Comparison of ENCODE assay signal across 10 mouse cellular contexts in genomic region chr10:128412558-128412957, GRCm38 (mm10). TPM values are rescaled to one million over a fixed set of nuclear protein-coding genes. Genes with fewer than 3 reads are reported as not detected.
DNase-seq lines count a peak whose midpoint lies in the region; ATAC-seq and TF ChIP-seq lines count a peak whose summit lies in the region.
"Had no signal": no experiment of that assay in that cellular context is flagged by ENCODE, and none has a peak within 500 bp of the region (broad histone marks: within the 10 kb centered on the region; RNA-seq: fewer than 3 reads in every experiment).

No protein-coding gene starts in this region.

- H3K4me2 ChIP-seq in heart, embryonic 13.5 days = peak overlapping the region; percentile 97
- peak overlapping the region; percentile 95 for H3K4me2 ChIP-seq in forebrain, postnatal 0 days (ENCODE audit: low read depth)
- peak overlapping the region; percentile 94 for H3K4me2 ChIP-seq in liver, postnatal 0 days (ENCODE audit: low read depth, low read length)

- peaks cover 52% of the 10 kb centered on the region for H3K36me3 ChIP-seq in heart, embryonic 13.5 days
- H3K36me3 ChIP-seq in E14TG2a.4 (ENCODE audit: insufficient read depth, low read length) = peaks cover 52% of the 10 kb centered on the region
- peaks cover 36% of the 10 kb centered on the region for H3K36me3 ChIP-seq in forebrain, postnatal 0 days (ENCODE audit: insufficient read depth)
- H3K36me3 ChIP-seq in liver, postnatal 0 days (replicated peaks; ENCODE audit: insufficient read depth, low read length) = peaks cover 22% of the 10 kb centered on the region

- H3K27me3 ChIP-seq in heart, embryonic 13.5 days (replicated peaks) = no peaks in the 10 kb centered on the region
- H3K27me3 ChIP-seq in E14TG2a.4 (ENCODE audit: insufficient read depth, low read length) = no peaks in the 10 kb centered on the region
- no peaks in the 10 kb centered on the region for H3K27me3 ChIP-seq in forebrain, postnatal 0 days (ENCODE audit: insufficient read depth, low read length)
- no peaks in the 10 kb centered on the region for H3K27me3 ChIP-seq in liver, postnatal 0 days (ENCODE audit: insufficient read depth, low read length)
- H3K27me3 ChIP-seq: Patski had no signal

- no peak for TF ChIP-seq CTCF in E14TG2a.4 (conservative IDR thresholded peaks at IDR 0.05; ENCODE audit: low read length)
- no peak for TF ChIP-seq CTCF in forebrain, postnatal 0 days (IDR thresholded peaks at IDR 0.05; ENCODE audit: low read depth)
- no peak for TF ChIP-seq CTCF in liver, postnatal 0 days (IDR thresholded peaks at IDR 0.05; ENCODE audit: low read depth)

- H3K9me3 ChIP-seq in heart, embryonic 13.5 days = no peaks in the 10 kb centered on the region
- H3K9me3 ChIP-seq in E14TG2a.4 (ENCODE audit: low read length) = no peaks in the 10 kb centered on the region
- no peaks in the 10 kb centered on the region for H3K9me3 ChIP-seq in forebrain, postnatal 0 days (ENCODE audit: low read length)
- no peaks in the 10 kb centered on the region for H3K9me3 ChIP-seq in liver, postnatal 0 days (ENCODE audit: low read length)

- no peak for ATAC-seq in heart, embryonic 13.5 days (ENCODE audit: extremely low read depth, insufficient number of reproducible peaks, low FRiP score, low TSS enrichment)
- ATAC-seq in forebrain, postnatal 0 days = no peak
- ATAC-seq in liver, postnatal 0 days = no peak

- WGBS in heart, embryonic 13.5 days = 40% methylated on average over 1 of the region's 1 CpGs
- 19% methylated on average over 1 of the region's 1 CpGs for WGBS in forebrain, postnatal 0 days
- WGBS in liver, postnatal 0 days (ENCODE audit: insufficient replicate concordance) = 18% methylated on average over 1 of the region's 1 CpGs

- no peak for TF ChIP-seq EP300 in liver, postnatal 0 days (IDR thresholded peaks at IDR 0.05; ENCODE audit: low read depth)

- peak overlapping the region; percentile 93 for H3K27ac ChIP-seq in heart, embryonic 13.5 days (replicated peaks)
- peak overlapping the region; percentile 97 for H3K27ac ChIP-seq in forebrain, postnatal 0 days (ENCODE audit: low read depth, low read length)
- H3K27ac ChIP-seq in liver, postnatal 0 days (ENCODE audit: low read depth) = peak overlapping the region; percentile 86; the same call in 1 of the 2 replicates

- H3K4me1 ChIP-seq in heart, embryonic 13.5 days = peaks cover 51% of the 10 kb centered on the region
- peaks cover 67% of the 10 kb centered on the region for H3K4me1 ChIP-seq in E14TG2a.4 (replicated peaks; ENCODE audit: low read depth, low read length)
- peaks cover 24% of the 10 kb centered on the region for H3K4me1 ChIP-seq in forebrain, postnatal 0 days (ENCODE audit: insufficient read depth)
- peaks cover 30% of the 10 kb centered on the region for H3K4me1 ChIP-seq in liver, postnatal 0 days (ENCODE audit: insufficient read depth)

- H3K9ac ChIP-seq in heart, embryonic 13.5 days = peak overlapping the region; percentile 96
- peak overlapping the region; percentile 94 for H3K9ac ChIP-seq in forebrain, postnatal 0 days
- H3K9ac ChIP-seq in liver, postnatal 0 days (replicated peaks) = peak overlapping the region; percentile 82; the same call in 1 of the 2 replicates

- peak overlapping the region; percentile 93 for H3K4me3 ChIP-seq in heart, embryonic 13.5 days
- H3K4me3 ChIP-seq in E14TG2a.4 (replicated peaks; ENCODE audit: low read length) = peak overlapping the region; percentile 95
- peak overlapping the region; percentile 99 for H3K4me3 ChIP-seq in forebrain, postnatal 0 days (ENCODE audit: low read depth, low read length)
- H3K4me3 ChIP-seq in liver, postnatal 0 days (ENCODE audit: low read depth, low read length) = peak overlapping the region; percentile 78

- DNase-seq in heart, adult 9 months (ENCODE audit: low spot score in 2 of 2) = no peak
- DNase-seq in forebrain, postnatal 0 days = no peak
- DNase-seq in liver, postnatal 0 days = no peak
- DNase-seq in frontal cortex, postnatal 14 days (ENCODE audit: low spot score in 2 of 2) = no peak
- DNase-seq in kidney, adult 18-20 months = no peak
- no peak for DNase-seq in lung, postnatal 36 days

RNA-seq across cellular contexts. Expression of gene Rnf41, which starts 1.1 kb away (rescaled TPM):
- polyA plus RNA-seq in heart, embryonic 13.5 days (2015; fragmentation: Nextera tagmentation; extraction: Ambion mirVana) = 26.8 and 27.0 TPM in 2 replicates
- 118 and 129 TPM in 2 replicates for total RNA-seq in forebrain, postnatal 0 days (2014; rRNA removed)
- polyA plus RNA-seq in forebrain, postnatal 0 days (2015; fragmentation: Nextera tagmentation; extraction: Ambion mirVana) = 95.9 and 108 TPM in 2 replicates
- 7.2 and 7.3 TPM in 2 replicates for polyA plus RNA-seq in liver, postnatal 0 days (2015; fragmentation: Nextera tagmentation; extraction: Ambion mirVana)

RNA-seq across cellular contexts. Expression of gene Nabp2, which starts 1.3 kb away (rescaled TPM):
- 58.0 and 63.9 TPM in 2 replicates for polyA plus RNA-seq in heart, embryonic 13.5 days (2015; fragmentation: Nextera tagmentation; extraction: Ambion mirVana)
- 82.2 and 90.1 TPM in 2 replicates for total RNA-seq in forebrain, postnatal 0 days (2014; rRNA removed)
- 158 and 159 TPM in 2 replicates for polyA plus RNA-seq in forebrain, postnatal 0 days (2015; fragmentation: Nextera tagmentation; extraction: Ambion mirVana)
- polyA plus RNA-seq in liver, postnatal 0 days (2015; fragmentation: Nextera tagmentation; extraction: Ambion mirVana) = 33.7 and 33.8 TPM in 2 replicates

RNA-seq across cellular contexts. Expression of gene Slc39a5, which starts 11.5 kb away (rescaled TPM):
- polyA plus RNA-seq in heart, embryonic 13.5 days (2015; fragmentation: Nextera tagmentation; extraction: Ambion mirVana) = 0.12 and 1.5 TPM in 2 replicates
- total RNA-seq in forebrain, postnatal 0 days (2014; rRNA removed) = 0.24 and 0.69 TPM in 2 replicates
- 0.10 and 0.42 TPM in 2 replicates for polyA plus RNA-seq in forebrain, postnatal 0 days (2015; fragmentation: Nextera tagmentation; extraction: Ambion mirVana)
- 59.0 and 64.1 TPM in 2 replicates for polyA plus RNA-seq in liver, postnatal 0 days (2015; fragmentation: Nextera tagmentation; extraction: Ambion mirVana)
- total RNA-seq: neutrophil, adult 5-6 weeks had no signal

RNA-seq across cellular contexts. Expression of gene Ankrd52, which starts 35.6 kb away (rescaled TPM):
- polyA plus RNA-seq in heart, embryonic 13.5 days (2015; fragmentation: Nextera tagmentation; extraction: Ambion mirVana) = 8.8 and 9.4 TPM in 2 replicates
- 22.3 and 32.6 TPM in 2 replicates for total RNA-seq in forebrain, postnatal 0 days (2014; rRNA removed)
- polyA plus RNA-seq in forebrain, postnatal 0 days (2015; fragmentation: Nextera tagmentation; extraction: Ambion mirVana) = 4.7 and 7.7 TPM in 2 replicates
- polyA plus RNA-seq in liver, postnatal 0 days (2015; fragmentation: Nextera tagmentation; extraction: Ambion mirVana) = 2.0 and 2.7 TPM in 2 replicates

RNA-seq across cellular contexts. Expression of gene Coq10a, which starts 43.8 kb away (rescaled TPM):
- 11.8 and 12.6 TPM in 2 replicates for polyA plus RNA-seq in heart, embryonic 13.5 days (2015; fragmentation: Nextera tagmentation; extraction: Ambion mirVana)
- 34.0 and 41.6 TPM in 2 replicates for total RNA-seq in forebrain, postnatal 0 days (2014; rRNA removed)
- 48.2 and 50.0 TPM in 2 replicates for polyA plus RNA-seq in forebrain, postnatal 0 days (2015; fragmentation: Nextera tagmentation; extraction: Ambion mirVana)
- polyA plus RNA-seq in liver, postnatal 0 days (2015; fragmentation: Nextera tagmentation; extraction: Ambion mirVana) = 8.5 and 11.2 TPM in 2 replicates

Comparison
In these comparisons a context has a peak if more than half of its experiments do, and no peak if none do; other contexts are left out.
1. RNA of gene Slc39a5, which starts 11.5 kb away (polyA plus RNA-seq): 59.0 to 64.1 TPM in liver, postnatal 0 days; 0.12 to 1.5 TPM in heart, embryonic 13.5 days and 0.10 to 0.42 TPM in forebrain, postnatal 0 days; every median in the first group is over 10 times any median in the second.
2. Peak in every context shown above with its lines, with median percentiles within 50 percentile points of each other: H3K27ac ChIP-seq, H3K4me2 ChIP-seq, H3K4me3 ChIP-seq and H3K9ac ChIP-seq.